Mouse (Mus musculus): ENCODE data around the gene Mfsd5. TPM values are rescaled to one million over a fixed set of nuclear protein-coding genes. Genes with fewer than 3 reads are reported as not detected.
A peak's percentile ranks its signal among the peaks of the same experiment; 100 is the strongest.

The Mfsd5 gene
- total RNA-seq, 2 experiments from 2014 or later: 29.0 to 29.4 TPM

DNA sequence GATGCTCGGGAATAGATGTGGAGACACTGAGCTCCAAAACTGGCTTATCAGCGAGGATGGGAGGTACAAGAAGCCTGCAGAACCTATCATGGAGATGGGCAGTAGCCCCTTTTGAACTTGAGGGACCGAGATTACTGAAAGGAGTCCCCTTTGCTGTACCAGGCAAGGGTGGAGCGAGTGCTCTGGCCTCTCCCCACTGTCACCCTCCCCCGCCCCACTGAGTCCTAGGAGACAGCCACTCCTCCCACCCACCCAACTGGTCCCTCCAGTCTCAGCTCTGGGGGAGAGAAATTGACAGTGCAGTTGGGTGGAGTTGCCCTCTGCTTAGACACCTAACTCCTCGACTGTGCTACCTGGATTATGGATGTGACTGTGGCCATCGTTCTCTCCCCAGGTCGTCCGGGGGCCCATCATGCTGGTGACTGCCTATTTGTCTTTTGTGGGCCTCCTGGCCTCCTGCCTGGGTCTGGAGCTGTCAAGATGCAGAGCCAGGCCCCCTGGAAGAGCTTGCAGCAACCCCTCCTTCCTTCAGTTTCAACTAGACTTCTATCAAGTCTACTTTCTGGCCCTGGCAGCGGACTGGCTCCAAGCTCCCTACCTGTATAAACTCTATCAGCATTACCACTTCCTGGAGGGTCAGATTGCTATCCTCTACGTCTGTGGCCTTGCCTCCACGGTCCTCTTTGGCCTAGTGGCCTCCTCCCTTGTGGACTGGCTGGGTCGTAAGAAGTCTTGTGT, 698 bp downstream of the Mfsd5 start:
- DNase-seq: no peak

- no peak for DNase-seq
Observed at GRCm38 (mm10) chr15:102280623-102281022, 1.4 kb downstream of the Mfsd5 start.

DNA sequence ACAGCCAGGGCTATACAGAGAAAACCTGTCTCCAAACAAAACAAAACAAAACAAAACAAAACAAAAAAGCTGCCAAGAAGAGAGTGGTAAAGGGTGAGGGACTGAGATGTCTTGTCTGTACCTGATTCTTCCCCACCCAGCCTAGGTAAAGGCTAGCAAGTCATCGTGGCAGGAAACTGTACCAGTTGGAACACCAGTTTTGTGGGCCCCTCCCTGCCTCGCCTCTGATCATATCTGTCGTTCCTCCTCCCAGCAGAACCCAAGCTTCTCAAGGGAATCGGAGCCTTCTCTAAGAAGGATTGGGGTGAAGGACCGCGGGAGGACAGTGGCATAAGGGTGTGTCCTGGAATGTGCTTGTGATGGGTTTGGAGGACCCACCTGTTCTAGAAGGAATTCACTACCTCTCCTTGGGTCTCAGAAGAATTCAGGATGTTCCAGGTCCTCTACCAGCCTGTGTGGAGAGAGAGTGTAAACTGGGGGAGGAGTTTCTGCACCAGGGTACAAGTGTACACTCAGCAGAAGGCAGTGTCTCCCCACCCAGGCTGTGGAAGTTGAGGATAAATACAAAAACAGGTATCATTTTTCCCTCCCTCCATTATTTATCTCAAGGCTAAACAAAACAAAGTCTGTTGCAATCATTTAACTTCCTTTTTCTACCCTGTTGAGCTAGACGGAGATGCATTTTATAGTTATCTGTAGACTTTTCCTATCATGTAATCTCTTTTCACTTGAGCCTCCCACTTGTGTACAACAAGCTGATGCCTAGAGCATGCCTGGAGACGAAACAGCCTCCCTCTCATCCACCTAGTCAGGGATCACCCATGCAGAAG, 3.4 kb downstream of the Mfsd5 start:
- DNase-seq: no peak

DNA sequence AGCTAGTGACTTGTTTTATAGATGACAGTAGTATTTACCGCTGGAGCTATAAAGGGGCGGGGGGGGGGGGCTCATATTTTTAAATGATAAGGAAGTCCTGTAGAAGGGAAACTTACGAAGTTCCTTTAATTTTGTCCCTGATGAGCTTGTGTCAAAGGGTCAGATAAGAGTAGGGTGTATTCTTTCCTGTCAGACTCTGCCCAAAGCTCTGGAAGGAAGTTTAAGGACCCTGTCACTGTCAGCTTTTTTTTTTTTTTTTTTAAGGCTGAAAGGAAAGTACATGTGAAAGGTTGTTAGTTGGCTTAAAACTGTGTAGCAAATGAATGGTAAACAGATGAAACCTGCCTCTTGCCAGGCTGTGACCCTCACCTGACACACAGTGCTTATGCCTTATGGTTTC, 4.4 kb downstream of the Mfsd5 start:
- DNase-seq: no peak

DNA sequence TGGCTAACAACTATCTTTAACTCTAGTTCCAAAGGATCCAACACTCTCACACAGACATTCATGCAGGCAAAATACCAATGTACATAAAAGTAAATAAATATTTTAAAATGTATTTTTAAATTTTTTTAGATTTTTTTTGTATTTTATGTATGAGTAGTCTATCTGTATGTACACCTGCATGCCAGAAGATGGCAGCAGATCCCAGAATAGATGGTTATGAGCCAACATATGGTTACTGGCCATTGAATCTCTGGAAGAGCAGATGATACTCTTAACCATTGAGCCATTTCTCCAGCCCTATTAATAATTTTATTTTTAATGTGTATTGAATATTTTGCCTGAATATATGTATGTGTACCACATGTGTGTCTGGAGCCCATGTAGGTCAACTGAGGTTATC, 8.1 kb downstream of the Mfsd5 start:
- peak; percentile 58 for DNase-seq

DNA sequence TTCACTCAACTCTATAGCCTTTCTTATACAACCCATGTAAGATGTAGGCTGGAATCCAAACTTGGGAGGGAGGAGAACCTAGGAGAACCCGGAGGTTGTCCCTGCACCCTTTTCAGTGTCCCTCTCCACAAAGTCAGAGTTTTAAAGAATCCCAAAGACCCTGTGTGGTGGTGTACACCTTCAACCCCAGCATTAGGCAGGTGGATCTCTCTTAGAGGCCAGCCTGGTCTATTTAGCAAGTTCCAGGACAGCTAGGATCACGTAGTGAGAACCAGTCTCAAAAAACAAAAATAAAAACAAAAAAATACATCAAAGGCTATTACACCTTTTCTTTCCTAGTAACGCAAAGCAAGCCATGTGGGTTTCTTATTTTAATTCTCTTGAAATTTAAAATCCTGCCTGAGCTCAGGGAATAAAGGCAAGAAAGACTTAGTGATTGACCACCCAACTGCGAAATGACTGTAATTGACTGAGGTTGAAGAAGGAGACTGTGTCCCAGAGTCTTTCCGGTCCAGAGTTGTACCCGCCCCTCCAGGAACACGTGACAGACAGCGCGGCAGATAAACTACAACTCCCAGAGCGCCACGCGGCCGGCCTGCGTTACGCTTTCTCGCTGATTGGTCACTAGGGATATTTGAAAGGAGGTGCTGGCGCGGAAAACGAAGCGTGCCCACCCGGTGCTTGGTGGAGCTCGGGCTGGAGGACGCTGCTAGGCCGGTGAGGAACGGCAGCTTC, 16.5 kb downstream of the Mfsd5 start, which contains the start of gene Espl1:
Espl1 (plus strand) TSS at position 634 of the 735 bp plus-strand sequence.
- DNase-seq: peak; percentile 96

- DNase-seq: no peak
Observed at GRCm38 (mm10) chr15:102296368-102297006, 17.2 kb downstream of the Mfsd5 start.

GRCm38 (mm10) chr15:102302542-102302941, 23.3 kb downstream of the Mfsd5 start:
- DNase-seq: no peak

DNA sequence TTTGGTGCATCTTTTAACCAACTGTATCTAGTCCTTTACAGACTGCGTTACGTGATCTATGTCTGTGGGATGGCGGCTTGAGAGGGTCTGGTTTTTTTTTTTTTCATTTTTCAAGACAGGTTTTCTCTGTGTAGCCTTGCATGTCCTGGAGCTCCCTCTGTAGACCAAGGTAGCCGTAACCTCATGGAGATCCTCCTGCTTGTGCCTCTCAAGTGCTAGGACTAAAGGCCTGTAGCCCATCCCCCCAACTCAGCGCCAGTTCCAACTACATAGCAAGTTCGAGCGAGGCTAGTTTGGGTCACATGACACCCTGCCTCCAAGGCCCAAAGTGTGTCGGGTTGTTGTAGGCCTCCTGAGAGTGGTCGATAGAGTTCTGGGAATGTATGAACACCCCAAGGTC, 29.5 kb downstream of the Mfsd5 start:
- DNase-seq: no peak

DNA sequence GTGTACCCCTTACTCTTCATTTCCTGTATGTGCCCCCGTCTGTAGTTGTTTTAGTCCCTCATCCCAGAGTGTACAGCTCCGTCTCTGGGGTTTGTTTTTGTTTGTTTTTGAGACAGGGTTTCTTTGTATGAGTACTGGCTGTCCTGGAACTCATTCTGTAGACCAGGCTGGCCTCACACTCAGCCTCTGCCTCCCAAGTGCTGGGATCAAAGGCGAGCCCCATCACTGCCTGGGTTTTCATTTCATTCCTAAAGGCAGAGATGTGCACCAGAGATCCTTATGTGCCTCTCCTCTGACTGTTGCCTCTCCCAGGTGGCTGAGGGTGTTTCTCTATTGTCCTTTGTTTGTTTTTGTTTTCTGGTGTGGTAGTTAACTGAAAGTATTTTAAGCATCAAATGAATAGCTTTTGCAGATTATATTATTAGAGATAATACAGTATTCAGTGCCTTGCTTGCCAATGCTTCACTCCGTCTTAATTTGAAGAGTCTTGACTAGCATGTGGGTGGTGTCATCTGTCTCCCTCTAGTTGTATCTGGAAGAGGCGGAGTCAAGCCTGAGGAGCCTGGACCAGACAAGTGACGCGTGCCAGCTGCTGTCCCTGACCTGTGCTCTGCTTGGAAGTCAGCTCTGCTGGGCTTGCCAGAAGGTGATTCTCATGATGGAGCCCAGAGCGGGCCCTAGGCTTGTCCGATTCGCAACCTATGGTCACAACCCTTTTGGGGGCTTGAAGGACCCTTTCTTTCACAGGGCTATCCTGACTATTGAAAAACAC, 31.0 kb downstream of the Mfsd5 start:
- DNase-seq: peak; percentile 59

DNA sequence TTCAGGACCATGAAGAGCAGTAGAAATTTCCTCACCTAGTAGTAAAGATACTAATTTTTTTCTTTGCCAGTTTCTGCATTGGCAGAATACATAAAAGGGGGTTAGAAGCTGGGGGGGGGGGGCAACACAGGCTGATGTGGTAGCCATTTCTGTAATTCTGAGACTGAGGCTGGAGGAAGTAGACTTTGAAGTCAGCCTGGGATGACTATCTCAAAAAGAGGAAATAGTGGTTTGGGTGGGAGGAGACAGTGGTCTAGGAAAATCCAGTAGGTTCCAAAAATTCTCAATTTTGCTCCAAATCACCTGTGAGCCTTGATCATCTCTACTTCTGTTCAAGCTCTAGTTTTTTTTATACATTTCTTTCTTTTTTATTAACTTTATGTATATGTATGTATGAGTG, 32.2 kb downstream of the Mfsd5 start:
- no peak for DNase-seq

DNA sequence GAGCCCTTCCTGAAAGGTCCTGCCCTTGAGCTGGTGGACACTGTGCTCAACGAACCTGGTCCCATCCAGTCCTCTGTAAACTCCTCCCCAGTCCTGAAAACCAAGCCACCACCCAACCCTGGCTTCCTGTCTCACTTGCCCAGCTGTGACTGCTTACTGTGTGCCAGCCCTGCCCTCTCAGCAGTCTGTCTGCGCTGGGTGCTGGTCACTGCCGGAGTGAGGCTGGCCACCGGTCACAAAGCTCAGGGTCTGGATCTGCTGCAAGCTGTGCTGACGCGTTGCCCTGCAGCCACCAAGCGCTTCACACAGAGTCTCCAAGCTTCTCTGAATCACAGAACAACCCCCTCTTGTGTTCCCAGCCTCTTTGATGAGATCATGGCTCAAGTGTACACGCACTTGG, 36.0 kb downstream of the Mfsd5 start:
- DNase-seq: no peak

DNA sequence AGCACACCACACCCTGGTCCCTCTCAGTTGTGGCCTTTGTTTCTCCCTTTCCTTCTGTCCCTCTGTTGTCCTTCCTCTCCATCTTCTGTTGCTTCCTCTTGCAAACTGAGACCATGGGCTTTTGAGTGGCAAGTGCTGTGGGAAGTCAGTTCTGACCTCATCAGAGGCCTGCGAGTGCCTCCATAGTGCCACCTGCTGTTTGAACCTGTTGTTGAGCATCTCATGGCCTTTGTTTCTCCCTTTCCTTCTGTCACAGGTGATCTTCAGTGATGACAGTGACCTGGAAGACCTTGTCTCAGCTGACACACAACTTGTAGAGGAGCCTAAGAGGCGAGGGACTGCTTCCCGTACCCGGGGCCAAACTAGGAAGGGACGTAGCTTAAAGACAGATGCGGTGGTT, 37.0 kb downstream of the Mfsd5 start:
- peak; percentile 76 for DNase-seq

DNA sequence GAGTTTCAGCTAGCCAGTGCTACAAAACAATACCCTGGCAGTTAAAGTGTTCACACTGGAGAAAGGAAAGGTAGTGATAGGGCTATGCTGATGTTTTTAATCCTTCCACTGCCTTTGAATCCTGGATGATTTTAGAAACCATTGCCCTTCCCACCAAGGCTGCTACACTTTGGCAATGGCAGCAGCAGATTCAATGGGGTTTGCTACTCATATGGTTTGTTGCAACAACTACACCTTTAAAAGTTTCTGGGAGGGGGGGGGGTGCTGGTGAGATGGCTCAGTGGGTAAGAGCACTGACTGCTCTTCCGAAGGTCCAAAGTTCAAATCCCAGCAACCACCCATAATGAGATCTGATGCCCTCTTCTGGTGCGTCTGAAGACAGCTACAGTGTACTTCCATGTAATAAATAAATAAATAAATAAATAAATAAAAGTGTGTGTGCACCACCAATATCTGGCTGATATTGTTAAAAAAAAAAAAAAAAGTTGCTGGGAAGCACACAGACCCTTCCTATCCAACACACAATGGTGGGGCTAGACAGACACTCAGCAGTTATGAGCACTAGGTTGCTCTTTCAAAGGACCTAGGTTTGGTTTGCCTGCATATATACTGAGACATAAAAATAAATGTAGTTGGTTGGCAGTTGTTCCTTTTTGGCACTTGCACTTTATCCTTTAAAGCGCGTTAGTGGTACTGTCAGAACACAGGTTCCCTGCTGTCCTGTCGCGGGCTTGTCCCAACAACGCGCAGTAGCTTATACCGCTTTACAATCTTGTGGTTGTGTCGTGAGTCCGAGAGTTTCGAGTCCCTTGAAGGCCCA, 45.6 kb downstream of the Mfsd5 start:
- no peak for DNase-seq

- peak; percentile 91 for DNase-seq
Observed at GRCm38 (mm10) chr15:102326022-102326576, 46.8 kb downstream of the Mfsd5 start, which contains the start of gene Pfdn5. TSS of gene Pfdn5 (plus strand) at chr15:102326116.

- no peak for DNase-seq
Observed at GRCm38 (mm10) chr15:102326892-102327291, 47.6 kb downstream of the Mfsd5 start.

Measured in adrenal gland, postnatal 10 days (tissue).